Mouse (Mus musculus): Measurements from ENCODE around the gene Abhd6. TPM values are rescaled to one million over a fixed set of nuclear protein-coding genes. Genes with fewer than 3 reads are reported as not detected.
"Not testable (repeated sequence)": the region's sequence is repeated elsewhere in the genome, so short reads cannot be mapped to it uniquely, and the experiment has no call there.

Abhd6 gene
- polyA plus RNA-seq, 1 experiment from 2014 or later: 34.7 TPM

DNA sequence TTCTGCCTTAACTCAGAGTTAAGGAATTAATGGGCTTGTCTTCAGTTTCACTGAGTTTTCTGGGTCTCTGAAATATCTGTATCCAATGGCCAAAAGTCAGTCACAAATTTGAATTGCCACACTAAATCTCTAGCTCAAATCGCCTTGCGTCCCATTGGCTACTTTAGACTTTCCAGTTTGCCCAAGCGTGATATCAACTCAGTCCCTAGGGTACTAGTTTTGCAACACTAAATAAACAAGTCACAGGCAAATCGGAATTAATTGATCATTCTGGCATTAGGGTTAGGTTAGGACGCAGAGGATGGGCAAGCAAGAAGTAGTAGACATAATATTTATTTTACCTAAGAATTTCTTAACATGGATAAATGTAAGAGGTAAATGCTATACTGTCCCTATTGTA, 2.5 kb upstream of the Abhd6 start:
- no peaks in the 10 kb centered on the region for H3K36me3 ChIP-seq
- WGBS: 89% methylated on average over 5 of the region's 5 CpGs
- no peak for ATAC-seq (ENCODE audit: insufficient number of reproducible peaks, low FRiP score, low TSS enrichment, low read depth)
- no peak overlapping the region for H3K4me2 ChIP-seq
- H3K4me3 ChIP-seq: no peak overlapping the region
- H3K9ac ChIP-seq: no peak overlapping the region
- no peak overlapping the region for H3K27ac ChIP-seq
- no peaks in the 10 kb centered on the region for H3K9me3 ChIP-seq
- H3K4me1 ChIP-seq: peaks cover 22% of the 10 kb centered on the region
- peaks cover 43% of the 10 kb centered on the region for H3K27me3 ChIP-seq

DNA sequence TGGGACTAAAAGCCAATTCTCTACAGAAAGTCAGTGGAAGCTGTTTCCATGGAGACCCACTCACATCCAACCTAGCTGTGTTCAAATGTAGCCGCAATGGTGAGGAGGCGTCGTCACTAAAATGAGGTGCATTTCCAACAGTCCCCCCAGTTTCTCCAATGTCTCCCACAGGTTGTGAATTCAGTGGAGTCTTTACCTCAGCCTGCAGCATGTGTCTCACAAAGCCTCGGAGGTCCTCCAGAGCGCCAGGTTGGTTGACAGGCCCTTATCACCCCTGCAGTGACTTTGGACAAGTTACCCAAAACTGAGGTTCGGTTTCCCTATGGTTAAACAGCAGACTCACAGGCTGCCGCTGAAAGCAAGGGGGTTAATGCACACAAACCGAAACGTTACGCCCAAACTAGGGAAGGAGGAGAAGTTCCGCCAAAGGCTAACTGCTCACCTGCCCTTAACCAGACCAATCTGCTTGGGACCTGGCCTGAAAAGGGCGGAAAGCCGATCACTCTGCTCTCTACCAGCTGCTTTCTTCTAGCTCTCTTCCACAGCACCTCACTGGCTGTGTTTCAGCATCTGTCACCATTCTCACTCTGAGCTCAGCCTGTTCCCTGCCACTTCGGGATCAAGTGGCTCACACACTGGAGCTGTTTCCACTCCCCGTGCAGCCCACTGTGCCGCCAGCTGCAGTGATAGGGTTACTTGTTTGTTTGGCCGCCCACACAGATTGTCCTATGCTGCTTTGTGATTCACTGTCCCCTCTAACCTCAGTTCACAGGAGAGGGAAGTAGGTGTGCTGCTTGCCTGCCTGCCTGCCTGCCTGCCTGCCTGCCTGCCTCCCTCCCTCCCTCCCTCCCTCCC, 1.6 kb upstream of the Abhd6 start:
- Histone ChIP-seq H3K9ac (no peak overlapping the region), H3K27ac (no peak overlapping the region), H3K4me3 (no peak overlapping the region), H3K27me3 (peaks cover 43% of the 10 kb centered on the region), H3K4me1 (peaks cover 22% of the 10 kb centered on the region), H3K4me2 (no peak overlapping the region), H3K36me3 (no peaks in the 10 kb centered on the region), H3K9me3 (no peaks in the 10 kb centered on the region)
- 33% methylated on average over 17 of the region's 17 CpGs for WGBS
- ATAC-seq (ENCODE audit: insufficient number of reproducible peaks, low FRiP score, low TSS enrichment, low read depth): no peak

DNA sequence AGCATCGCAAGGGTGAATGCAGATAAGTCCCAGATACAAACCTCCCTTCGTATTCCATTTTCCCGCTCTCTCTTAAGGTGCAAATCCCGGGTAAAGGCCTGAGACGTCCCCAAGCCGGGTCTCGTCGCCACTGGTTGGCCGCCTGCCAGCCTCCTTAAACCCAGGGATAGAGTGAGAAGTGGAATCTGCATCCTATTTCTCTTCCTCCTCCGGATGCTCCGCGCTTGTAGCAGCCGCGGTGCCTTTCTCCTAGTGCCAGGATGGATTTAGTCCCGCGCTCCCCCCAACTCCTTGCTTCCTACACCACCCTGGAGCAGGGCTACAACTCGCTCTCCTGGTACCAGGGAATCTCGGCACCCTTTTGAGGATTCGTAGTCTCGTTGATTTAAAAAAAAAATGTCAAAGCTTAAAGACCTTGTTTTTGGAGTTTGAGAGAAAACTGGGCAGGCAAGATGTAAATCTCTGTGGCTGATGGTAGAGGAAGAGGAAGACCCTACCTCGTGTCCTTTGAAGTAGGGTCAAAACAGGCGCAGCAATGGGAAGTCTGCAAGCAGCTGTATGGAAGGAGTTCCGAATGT, 480 bp downstream of the Abhd6 start:
- peak overlapping the region; percentile 66 for H3K4me3 ChIP-seq
- whole genome bisulfite sequencing: under 1% methylated on average over 23 of the region's 23 CpGs
- H3K9me3 ChIP-seq: no peaks in the 10 kb centered on the region
- peak overlapping the region; percentile 68 for H3K27ac ChIP-seq
- no peaks in the 10 kb centered on the region for H3K36me3 ChIP-seq
- peak overlapping the region; percentile 85 for H3K4me2 ChIP-seq
- H3K9ac ChIP-seq: peak overlapping the region; percentile 46
- ATAC-seq (ENCODE audit: insufficient number of reproducible peaks, low FRiP score, low TSS enrichment, low read depth): no peak
- H3K4me1 ChIP-seq: peaks cover 30% of the 10 kb centered on the region
- peaks cover 41% of the 10 kb centered on the region for H3K27me3 ChIP-seq

- ATAC-seq (ENCODE audit: insufficient number of reproducible peaks, low FRiP score, low TSS enrichment, low read depth): no peak
- Histone ChIP-seq H3K36me3 (no peaks in the 10 kb centered on the region), H3K27me3 (peaks cover 40% of the 10 kb centered on the region), H3K4me2 (peak overlapping the region; percentile 85), H3K9me3 (no peaks in the 10 kb centered on the region), H3K9ac (no peak overlapping the region), H3K4me3 (peak overlapping the region; percentile 66), H3K27ac (no peak overlapping the region), H3K4me1 (peaks cover 37% of the 10 kb centered on the region)
- 34% methylated on average over 18 of the region's 18 CpGs for WGBS
Observed at GRCm38 (mm10) chr14:8003727-8004670, 1.3 kb downstream of the Abhd6 start.

DNA sequence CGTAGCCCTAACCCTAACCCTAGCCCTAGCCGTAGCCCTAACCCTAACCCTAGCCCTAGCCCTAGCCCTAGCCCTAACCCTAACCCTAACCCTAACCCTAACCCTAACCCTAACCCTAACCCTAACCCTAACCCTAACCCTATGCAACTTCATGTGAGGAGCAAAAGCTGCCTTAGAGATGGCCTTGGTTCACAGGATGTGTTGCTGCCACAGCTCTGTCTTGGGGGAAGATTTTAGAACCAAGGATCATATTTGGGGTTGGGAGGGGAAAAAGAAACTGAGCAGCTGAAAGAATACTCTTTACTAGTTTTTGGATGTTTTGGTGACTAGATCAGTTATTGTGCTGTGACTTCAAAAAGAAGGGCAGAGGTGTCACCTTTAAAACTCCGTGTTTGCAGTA, 3.4 kb downstream of the Abhd6 start:
- H3K9ac ChIP-seq; H3K9me3 ChIP-seq; H3K27ac ChIP-seq; H3K36me3 ChIP-seq; H3K4me2 ChIP-seq; H3K4me3 ChIP-seq; ATAC-seq (ENCODE audit: insufficient number of reproducible peaks, low FRiP score, low TSS enrichment, low read depth): not testable (repeated sequence)
- Histone ChIP-seq H3K4me1 (peaks cover 35% of the 10 kb centered on the region), H3K27me3 (peaks cover 23% of the 10 kb centered on the region)
- 65% methylated on average over 3 of the region's 3 CpGs for WGBS

DNA sequence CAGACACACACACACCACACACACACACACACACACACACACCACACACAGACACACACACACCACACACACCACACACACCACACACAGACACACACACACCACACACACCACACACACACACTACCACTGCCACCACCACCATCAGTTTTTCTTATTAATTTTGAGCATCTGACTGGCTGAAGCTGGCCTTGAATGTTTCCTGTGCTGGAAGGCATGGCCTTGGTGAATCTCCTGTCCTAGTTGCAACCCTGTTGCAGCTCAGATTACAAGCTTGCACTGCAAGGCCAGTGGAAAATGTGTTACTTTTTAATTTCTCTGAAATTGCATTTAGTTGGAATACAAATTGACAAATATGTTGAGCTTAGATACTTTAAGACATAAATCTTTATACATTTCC, 4.4 kb downstream of the Abhd6 start:
- H3K4me2 ChIP-seq: no peak overlapping the region

DNA sequence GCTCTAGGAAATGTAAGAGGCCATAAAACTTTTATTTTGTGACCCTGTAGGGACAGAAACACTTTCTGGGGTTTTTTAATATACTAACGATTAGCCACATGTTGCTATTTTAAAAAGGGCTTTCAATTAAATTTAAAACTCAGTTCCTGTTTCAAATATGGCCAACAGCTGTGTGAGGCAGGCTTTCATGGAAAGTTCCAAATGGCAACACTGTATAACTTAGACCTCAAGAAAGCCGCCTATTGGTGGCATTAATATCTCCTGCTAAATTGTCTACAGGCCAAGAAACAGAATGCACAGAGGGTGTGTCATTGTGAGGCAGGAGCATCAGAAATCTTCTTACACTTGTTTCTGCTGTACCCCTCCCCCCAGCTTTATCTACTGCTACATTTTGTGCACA, 4.8 kb downstream of the Abhd6 start:
- Histone ChIP-seq H3K4me3 (no peak overlapping the region), H3K9ac (no peak overlapping the region), H3K27me3 (0 out of 2 replicates have a peak, but pooled peaks cover 11% of the 10 kb centered on the region), H3K36me3 (no peaks in the 10 kb centered on the region), H3K4me1 (peaks cover 32% of the 10 kb centered on the region), H3K27ac (no peak overlapping the region), H3K4me2 (no peak overlapping the region), H3K9me3 (no peaks in the 10 kb centered on the region)
- no peak for ATAC-seq (ENCODE audit: insufficient number of reproducible peaks, low FRiP score, low TSS enrichment, low read depth)
- 23% methylated on average over 2 of the region's 2 CpGs for WGBS

More for the DNA sequence above, 4.4 kb downstream of the Abhd6 start:
- Histone ChIP-seq H3K9ac (no peak overlapping the region), H3K4me3 (no peak overlapping the region), H3K27me3 (peaks cover 14% of the 10 kb centered on the region), H3K4me1 (peaks cover 34% of the 10 kb centered on the region), H3K9me3 (no peaks in the 10 kb centered on the region), H3K36me3 (no peaks in the 10 kb centered on the region), H3K27ac (no peak overlapping the region)
- ATAC-seq (ENCODE audit: insufficient number of reproducible peaks, low FRiP score, low TSS enrichment, low read depth): no peak

GRCm38 (mm10) chr14:8007923-8008322, 5.2 kb downstream of the Abhd6 start:
- Histone ChIP-seq H3K9ac (no peak overlapping the region), H3K4me2 (no peak overlapping the region), H3K27ac (no peak overlapping the region), H3K36me3 (no peaks in the 10 kb centered on the region), H3K4me1 (peaks cover 32% of the 10 kb centered on the region), H3K27me3 (0 out of 2 replicates have a peak, but pooled peaks cover 11% of the 10 kb centered on the region), H3K9me3 (no peaks in the 10 kb centered on the region), H3K4me3 (no peak overlapping the region)
- 0 out of 2 replicates have a peak, but pooled peaks have one; percentile 13 for ATAC-seq (ENCODE audit: insufficient number of reproducible peaks, low FRiP score, low TSS enrichment, low read depth)
- WGBS: 48% methylated on average over 10 of the region's 10 CpGs

GRCm38 (mm10) chr14:8011297-8011696, 8.6 kb downstream of the Abhd6 start:
- Histone ChIP-seq H3K36me3 (no peaks in the 10 kb centered on the region), H3K4me2 (no peak overlapping the region), H3K27me3 (peaks cover 4% of the 10 kb centered on the region; the same call in 1 of the 2 replicates), H3K9ac (no peak overlapping the region), H3K9me3 (no peaks in the 10 kb centered on the region), H3K4me1 (peaks cover 18% of the 10 kb centered on the region), H3K4me3 (no peak overlapping the region), H3K27ac (no peak overlapping the region)
- no peak for ATAC-seq (ENCODE audit: insufficient number of reproducible peaks, low FRiP score, low TSS enrichment, low read depth)
- WGBS: 86% methylated on average over 2 of the region's 2 CpGs

- Histone ChIP-seq H3K27me3 (peaks cover 4% of the 10 kb centered on the region; the same call in 1 of the 2 replicates), H3K27ac (no peak overlapping the region), H3K4me3 (no peak overlapping the region), H3K36me3 (no peaks in the 10 kb centered on the region), H3K9me3 (no peaks in the 10 kb centered on the region), H3K4me1 (peaks cover 18% of the 10 kb centered on the region), H3K4me2 (no peak overlapping the region), H3K9ac (no peak overlapping the region)
- 78% methylated on average over 6 of the region's 6 CpGs for WGBS
- no peak for ATAC-seq (ENCODE audit: insufficient number of reproducible peaks, low FRiP score, low TSS enrichment, low read depth)
Observed at GRCm38 (mm10) chr14:8011938-8012337, 9.2 kb downstream of the Abhd6 start.

- Histone ChIP-seq H3K27me3 (no peaks in the 10 kb centered on the region; the same call in 1 of the 2 replicates), H3K9ac (no peak overlapping the region), H3K36me3 (no peaks in the 10 kb centered on the region), H3K4me2 (no peak overlapping the region), H3K9me3 (no peaks in the 10 kb centered on the region), H3K4me3 (no peak overlapping the region), H3K4me1 (0 out of 2 replicates have a peak, but pooled peaks cover 3% of the 10 kb centered on the region), H3K27ac (no peak overlapping the region)
- ATAC-seq (ENCODE audit: insufficient number of reproducible peaks, low FRiP score, low TSS enrichment, low read depth): no peak
- WGBS: 90% methylated on average over 6 of the region's 6 CpGs
Observed at GRCm38 (mm10) chr14:8015756-8016155, 13.1 kb downstream of the Abhd6 start.
